Mouse (Mus musculus) brain, embryonic 14.5 days (tissue): ENCODE measurements at regions not wholly inside any gene's neighbourhood (a gene's known extent, or its start where the extent isn't known, plus 50 kb on each side); places are given as distances from the start of the nearest gene placed in this dataset.

Experiments
- CTCF ChIP-seq: fragments of 200-500 bp; IDR thresholded peaks from 2 replicates; pipeline ENCODE4 v1.5.1; 2012; ENCODE audit warnings: inconsistent platforms, mild to moderate bottlenecking, moderate library complexity, borderline replicate concordance; ENCODE audit not compliant: insufficient read depth, insufficient read length; ENCODE audit errors: extremely low read depth
- POLR2A ChIP-seq: fragments of 200-500 bp; IDR thresholded peaks from 2 replicates; pipeline ENCODE4 v1.6.1; 2012; ENCODE audit warnings: mild to moderate bottlenecking, inconsistent platforms, borderline replicate concordance; ENCODE audit not compliant: poor library complexity, insufficient read depth, insufficient read length, severe bottlenecking; ENCODE audit errors: extremely low read depth

GRCm38 (mm10) chr15:91917877-91918276, 79.8 kb downstream of the Smgc start:
- TF ChIP-seq CTCF, result no peak
- no peak for TF ChIP-seq POLR2A
